Mouse (Mus musculus): ENCODE measurements around the gene Slc1a3.
"Not testable (repeated sequence)": the region's sequence is repeated elsewhere in the genome, so short reads cannot be mapped to it uniquely, and the experiment has no call there.

Gene Slc1a3

DNA sequence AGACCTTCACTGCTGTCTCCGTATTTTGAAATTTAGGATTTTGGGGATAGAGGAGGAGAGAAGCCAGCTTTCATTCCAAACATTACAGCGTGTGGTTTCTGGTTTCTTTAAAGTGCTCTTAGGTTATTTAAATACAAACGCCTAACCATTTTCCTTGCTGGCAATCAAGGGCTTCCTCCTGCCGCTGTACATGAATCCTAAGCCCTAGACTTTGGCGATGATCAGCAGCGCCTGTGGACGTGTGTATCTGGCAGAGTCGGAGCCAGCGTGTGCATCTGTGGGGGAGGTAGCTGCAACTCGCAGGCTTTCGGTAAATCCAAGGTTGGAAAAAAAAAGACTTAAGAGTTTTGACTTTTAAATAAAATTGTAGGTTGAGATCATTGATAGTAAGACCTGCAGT, 986 bp downstream of the Slc1a3 start:
- intact Hi-C loops (cut with DNase I), result no loop called here

GRCm38 (mm10) chr15:8706613-8707012, 4.0 kb downstream of the Slc1a3 start:
- intact Hi-C loops (cut with DNase I), result no loop called here

GRCm38 (mm10) chr15:8706178-8706577, 4.4 kb downstream of the Slc1a3 start:
- intact Hi-C loops (cut with DNase I), result no loop called here

DNA sequence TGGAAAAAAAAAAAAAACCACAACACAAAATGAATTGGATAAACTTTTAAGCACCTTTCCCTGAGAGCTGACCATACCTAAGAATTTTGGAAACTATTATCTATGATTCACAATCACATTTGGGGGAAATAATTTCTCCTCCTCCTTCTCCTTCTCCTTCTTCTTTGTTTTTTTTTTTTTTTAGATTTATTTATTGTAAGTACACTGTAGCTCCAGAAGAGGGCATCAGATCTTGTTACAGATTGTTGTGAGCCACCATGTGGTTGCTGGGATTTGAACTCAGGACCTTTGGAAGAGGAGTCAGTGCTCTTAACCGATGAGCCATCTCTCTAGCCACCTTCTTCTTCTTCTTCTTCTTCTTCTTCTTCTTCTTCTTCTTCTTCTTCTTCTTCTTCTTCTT, 5.0 kb downstream of the Slc1a3 start:
- intact Hi-C loops (cut with DNase I), result not testable (repeated sequence)

DNA sequence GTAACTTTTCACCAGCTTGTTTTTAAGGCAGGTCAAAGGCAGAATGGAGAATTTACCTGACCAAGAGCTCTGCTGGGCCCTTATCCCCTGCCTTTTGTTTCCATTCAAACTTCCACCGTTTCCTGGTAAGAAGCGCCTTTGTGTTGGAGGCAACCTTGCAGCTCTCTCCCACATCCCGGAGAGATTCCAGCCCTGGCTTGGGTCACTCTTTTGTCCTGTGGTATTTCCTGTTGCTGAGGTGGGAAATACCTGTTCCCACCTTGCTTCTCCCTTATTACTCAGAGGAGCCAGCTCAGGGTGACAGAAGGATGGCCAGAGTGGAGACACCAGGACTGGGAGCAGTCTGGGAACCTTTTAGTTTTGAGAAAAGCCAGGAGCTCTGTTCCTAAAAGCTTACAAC, 12.6 kb downstream of the Slc1a3 start:
- intact Hi-C loops (cut with DNase I), result no loop called here

- intact Hi-C loops (cut with DNase I), result no loop called here
These were observed 13.1 kb downstream of the Slc1a3 start for GRCm38 (mm10) chr15:8697500-8697899.

GRCm38 (mm10) chr15:8690141-8690540, 20.4 kb downstream of the Slc1a3 start:
- intact Hi-C loops (cut with DNase I), result not testable (repeated sequence)

DNA sequence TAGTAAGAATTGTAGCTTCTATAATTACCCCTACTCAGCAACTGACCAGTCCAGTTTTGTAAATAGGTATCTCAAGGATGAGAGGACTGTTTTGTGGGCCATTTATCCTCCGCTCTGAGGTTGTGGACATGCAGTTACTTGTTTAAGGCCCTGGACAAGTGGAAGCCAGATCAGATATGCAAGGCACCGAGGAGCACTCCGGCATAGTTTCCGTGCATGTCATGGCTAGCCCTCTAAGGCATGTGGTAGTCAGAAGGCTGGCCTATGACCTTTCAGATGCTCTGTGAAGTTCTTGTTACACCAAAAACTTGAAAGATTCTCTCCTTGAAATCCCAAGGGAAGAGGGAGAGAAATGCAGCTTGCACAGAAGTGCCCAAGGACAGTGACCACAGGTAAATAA, 23.7 kb downstream of the Slc1a3 start:
- intact Hi-C loops (cut with DNase I), result no loop called here

DNA sequence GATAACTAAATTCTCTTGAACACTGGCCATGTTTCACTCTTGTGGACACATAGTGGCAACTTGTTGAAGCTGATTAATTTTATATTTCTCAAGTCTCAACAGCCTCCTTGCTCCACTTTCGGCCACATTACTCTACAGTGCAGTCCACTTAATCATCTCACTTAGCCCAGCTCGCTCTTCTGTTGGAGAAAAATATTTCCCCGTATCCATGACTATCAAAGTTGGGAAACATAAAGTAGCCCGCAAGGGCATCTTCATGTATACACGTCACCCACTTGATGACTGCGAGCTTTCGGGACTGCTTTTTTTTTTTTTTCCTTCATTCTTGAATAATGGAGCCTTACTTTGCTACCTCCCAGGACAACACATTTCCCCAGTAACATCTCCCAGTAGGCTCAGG, 25.1 kb downstream of the Slc1a3 start:
- intact Hi-C loops (cut with DNase I), result no loop called here

DNA sequence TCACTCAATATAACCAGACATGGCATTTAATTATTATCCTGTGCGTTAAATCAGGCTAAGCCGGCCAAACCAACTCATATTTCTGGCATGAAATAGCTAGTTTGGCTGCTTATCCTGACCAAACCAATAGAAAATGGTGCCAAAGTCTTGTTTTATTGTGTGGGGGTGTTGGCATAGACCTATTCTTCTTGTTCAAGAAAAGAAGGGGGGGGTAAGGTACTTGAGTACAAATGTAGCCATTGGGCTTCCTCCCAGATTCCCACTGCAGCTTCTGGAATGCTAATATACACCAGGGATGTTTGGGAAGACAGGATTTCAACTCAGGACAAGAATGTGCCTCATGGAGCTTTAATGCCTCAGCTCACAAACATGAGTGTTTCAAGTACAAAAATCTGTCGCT, 26.3 kb downstream of the Slc1a3 start:
- intact Hi-C loops (cut with DNase I), result no loop called here

DNA sequence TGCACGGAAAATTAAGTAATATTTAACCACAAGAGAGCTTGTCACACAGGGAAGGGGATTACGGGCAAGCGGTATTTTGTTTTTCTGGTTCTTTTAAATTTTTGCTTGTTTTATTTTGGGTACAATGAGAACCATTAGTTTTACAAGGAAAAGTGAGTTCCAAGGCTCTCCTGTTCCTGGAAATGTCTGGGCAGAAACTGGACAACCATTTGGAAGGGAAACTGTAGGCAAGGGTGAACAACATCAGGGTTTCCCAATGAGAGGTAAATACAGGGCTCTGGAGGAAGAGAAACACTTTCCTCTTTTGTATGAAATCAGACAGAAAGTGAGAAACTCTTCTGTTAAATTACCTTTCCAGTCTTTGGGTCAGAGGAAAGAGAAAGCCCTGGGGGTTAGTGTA, 27.7 kb downstream of the Slc1a3 start:
- intact Hi-C loops (cut with DNase I), result no loop called here

- intact Hi-C loops (cut with DNase I), result no loop called here
These were observed 28.1 kb downstream of the Slc1a3 start for GRCm38 (mm10) chr15:8682421-8682820.

- intact Hi-C loops (cut with DNase I), result no loop called here
These were observed 28.6 kb downstream of the Slc1a3 start for GRCm38 (mm10) chr15:8681971-8682370.

DNA sequence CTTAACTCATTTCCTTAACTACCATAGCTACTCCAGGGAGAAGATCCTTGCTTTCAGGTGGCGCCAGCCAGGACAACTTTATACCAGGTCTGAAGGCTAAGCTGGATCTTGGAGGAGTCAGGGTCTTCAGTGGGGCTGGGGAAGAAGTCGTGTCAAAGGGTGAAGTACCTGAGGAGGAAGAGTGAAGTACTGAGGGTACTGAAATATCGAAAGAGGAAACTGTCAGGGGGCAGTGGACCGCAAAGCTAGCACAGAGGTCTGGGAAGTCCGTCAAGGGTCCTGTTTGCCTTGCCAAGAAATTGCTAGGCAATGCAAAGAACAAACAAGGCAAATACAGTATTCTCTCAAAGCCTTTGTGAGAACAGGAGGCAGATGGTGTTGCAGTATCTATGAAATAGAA, 29.6 kb downstream of the Slc1a3 start:
- intact Hi-C loops (cut with DNase I), result no loop called here

DNA sequence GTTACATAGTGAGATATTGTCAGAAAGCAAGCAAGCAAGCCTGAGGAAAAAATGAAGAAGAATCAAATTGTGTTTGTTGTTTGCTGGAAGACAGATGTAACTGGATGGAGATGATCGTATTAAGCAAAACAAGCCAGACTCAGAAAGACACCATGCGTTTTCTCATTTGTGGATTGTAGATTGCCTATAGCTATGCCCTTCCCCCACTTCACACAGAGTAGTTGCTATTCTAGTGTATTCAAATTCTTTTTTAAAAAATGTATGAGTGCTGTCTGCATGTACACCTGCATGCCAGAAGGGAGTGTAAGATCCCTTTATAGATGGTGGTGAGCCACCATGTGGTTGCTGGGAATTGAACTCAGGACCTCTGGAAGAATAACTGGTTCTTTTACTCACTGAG, 33.6 kb downstream of the Slc1a3 start:
- intact Hi-C loops (cut with DNase I), result no loop called here

DNA sequence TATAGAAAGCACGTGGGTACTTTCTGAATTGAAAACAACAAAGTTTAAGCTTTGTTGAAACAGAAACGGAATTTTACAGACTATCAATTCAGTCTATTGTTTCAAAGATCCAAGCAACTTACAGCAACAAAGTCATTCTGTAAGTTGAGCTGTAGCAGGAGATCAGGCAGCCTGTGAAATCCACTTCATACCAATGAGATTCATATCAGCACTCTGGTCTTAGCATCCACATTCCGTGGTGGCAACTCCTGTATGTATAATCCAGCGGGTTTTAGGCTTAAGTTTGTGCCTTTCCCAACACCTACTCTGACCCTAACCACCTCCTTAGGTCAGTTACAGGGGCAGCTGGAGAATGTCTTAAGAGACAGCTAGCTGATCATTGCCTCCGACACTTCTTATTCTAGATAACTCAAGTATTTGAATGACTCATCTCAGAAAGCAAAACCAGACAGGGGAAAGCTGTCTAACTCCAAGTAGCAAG, 34.3 kb downstream of the Slc1a3 start:
- intact Hi-C loops (cut with DNase I), result no loop called here

GRCm38 (mm10) chr15:8675616-8676015, 34.9 kb downstream of the Slc1a3 start:
- intact Hi-C loops (cut with DNase I), result no loop called here

GRCm38 (mm10) chr15:8672532-8672931, 38.0 kb downstream of the Slc1a3 start:
- intact Hi-C loops (cut with DNase I), result no loop called here

DNA sequence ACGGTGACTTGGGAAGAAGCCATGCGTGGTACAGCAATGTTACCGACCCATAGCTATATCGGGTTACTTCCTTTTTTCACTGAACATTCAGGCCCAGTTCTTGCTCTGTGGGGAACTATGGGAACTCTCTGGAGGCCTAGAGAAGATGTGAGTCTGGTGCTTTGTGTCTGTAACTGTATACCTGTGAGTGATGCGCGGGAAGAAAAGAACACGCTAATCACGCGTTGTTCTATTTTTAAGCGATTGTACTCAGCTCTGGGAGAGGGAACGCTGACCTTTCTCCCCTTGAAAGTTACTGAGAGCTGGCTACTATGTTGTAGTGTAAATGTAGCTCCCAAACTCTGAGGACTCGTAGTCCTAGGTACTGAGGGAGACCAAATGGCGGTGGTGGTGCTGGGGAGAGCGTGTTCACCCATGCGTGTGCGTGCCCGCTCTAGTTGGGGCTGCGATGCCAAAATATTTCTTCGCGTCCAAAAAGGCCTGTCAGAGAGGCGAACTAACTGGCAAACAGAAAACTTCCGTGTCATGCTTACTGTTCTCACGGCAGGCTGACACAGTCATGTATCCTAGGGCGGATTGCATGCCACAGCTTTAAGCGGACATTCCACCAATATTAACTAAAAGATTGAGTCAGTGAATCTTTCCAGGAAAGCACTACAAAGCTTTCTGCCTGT, 42.6 kb downstream of the Slc1a3 start:
- intact Hi-C loops (cut with DNase I), result no loop called here

GRCm38 (mm10) chr15:8665675-8666350, 44.8 kb downstream of the Slc1a3 start:
- intact Hi-C loops (cut with DNase I), result no loop called here

DNA sequence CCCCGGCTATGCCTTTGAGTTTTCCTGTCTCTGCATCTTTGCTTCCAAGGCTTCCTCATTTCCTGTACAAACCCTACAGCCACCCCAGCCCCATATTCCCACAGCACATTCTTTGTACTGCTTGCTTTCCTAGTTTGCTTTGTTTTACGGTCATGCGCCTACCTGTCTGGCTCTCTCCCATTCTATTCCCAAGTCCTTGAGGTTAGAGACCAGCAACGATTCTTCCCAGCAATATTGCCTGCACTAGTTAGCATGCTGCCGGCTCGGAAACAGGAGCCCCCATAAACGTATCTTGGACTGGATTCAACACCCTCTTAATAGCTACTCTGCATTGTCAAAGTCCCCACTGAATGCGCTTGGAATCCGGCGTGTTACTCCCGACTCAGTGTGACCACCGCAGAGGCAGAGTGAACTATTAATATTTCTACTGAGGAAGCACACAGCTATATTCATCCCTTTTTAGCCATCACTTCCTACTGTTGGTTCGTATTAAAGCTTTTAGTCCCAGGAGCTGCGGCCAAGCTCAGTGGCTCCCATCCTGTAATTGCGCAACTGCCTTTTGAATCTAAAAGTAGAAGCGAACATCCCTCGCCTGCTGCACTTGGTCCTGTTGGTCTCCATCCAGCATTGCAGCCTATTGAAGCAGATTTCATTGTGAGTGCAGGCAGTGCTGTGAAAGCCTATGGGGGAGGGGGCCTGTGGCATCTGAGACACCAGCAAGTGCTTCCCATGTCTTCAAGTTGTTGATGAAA, 47.0 kb downstream of the Slc1a3 start:
- intact Hi-C loops (cut with DNase I), result no loop called here

GRCm38 (mm10) chr15:8661856-8662255, 48.7 kb downstream of the Slc1a3 start:
- intact Hi-C loops (cut with DNase I), result no loop called here
